Mouse (Mus musculus): ENCODE measurements around the gene Lgals7. TPM values are rescaled to one million over a fixed set of nuclear protein-coding genes. Genes with fewer than 3 reads are reported as not detected.

Lgals7 gene
- total RNA-seq, 1 experiment from 2014 or later = 0.82 TPM

GRCm38 (mm10) chr7:28907195-28907594, 43.5 kb downstream of the Lgals7 start:
- ATAC-seq (replicated peaks; ENCODE audit: low read depth, poor library complexity, severe bottlenecking) = no peak

GRCm38 (mm10) chr7:28911632-28912031, 48.0 kb downstream of the Lgals7 start:
- ATAC-seq (replicated peaks; ENCODE audit: low read depth, poor library complexity, severe bottlenecking) = no peak

GRCm38 (mm10) chr7:28913171-28913570, 49.5 kb downstream of the Lgals7 start:
- no peak for ATAC-seq (replicated peaks; ENCODE audit: low read depth, poor library complexity, severe bottlenecking)

Other genes starting within 250 kb of the Lgals7 start
- gene Acp7, start 232.5 kb upstream of the Lgals7 start, total RNA-seq (2017) = not detected in 2 replicates
- not detected in 2 replicates for gene Fbxo27, start 171.0 kb upstream of the Lgals7 start, total RNA-seq (2017)
- 2.1 and 4.1 TPM in 2 replicates for gene Fbxo17, start 147.0 kb upstream of the Lgals7 start, total RNA-seq (2017)
- gene Mrps12, start 122.0 kb upstream of the Lgals7 start, total RNA-seq (2017) = 37.4 and 42.2 TPM in 2 replicates
- gene Sars2, start 121.9 kb upstream of the Lgals7 start, total RNA-seq (2017) = 8.7 and 14.2 TPM in 2 replicates
- not detected in 2 replicates for gene Ccer2, start 107.7 kb upstream of the Lgals7 start, total RNA-seq (2017)
- 24.5 and 24.9 TPM in 2 replicates for gene Sirt2, start 97.1 kb upstream of the Lgals7 start, total RNA-seq (2017)
- gene Nfkbib, start 96.3 kb upstream of the Lgals7 start, total RNA-seq (2017) = 11.3 and 11.6 TPM in 2 replicates
- gene Rinl, start 74.9 kb upstream of the Lgals7 start, total RNA-seq (2017) = 23.4 and 35.6 TPM in 2 replicates
- 340 and 385 TPM in 2 replicates for gene Hnrnpl, start 55.3 kb upstream of the Lgals7 start, total RNA-seq (2017)
- 94.7 and 95.7 TPM in 2 replicates for gene Ech1, start 38.6 kb upstream of the Lgals7 start, total RNA-seq (2017)
- 3.9 and 4.1 TPM in 2 replicates for gene Lgals4, start 30.0 kb upstream of the Lgals7 start, total RNA-seq (2017)
- gene Capn12, start 17.6 kb downstream of the Lgals7 start, total RNA-seq (2017) = 0.37 and 0.87 TPM in 2 replicates
- 42.6 and 76.9 TPM in 2 replicates for gene Actn4, start 98.5 kb downstream of the Lgals7 start, total RNA-seq (2017)
- 417 and 491 TPM in 2 replicates for gene Eif3k, start 118.0 kb downstream of the Lgals7 start, total RNA-seq (2017)
- 65.8 and 72.9 TPM in 2 replicates for gene Map4k1, start 118.2 kb downstream of the Lgals7 start, total RNA-seq (2017)

Data from common myeloid progenitor, adult 5-6 weeks (primary cell).